Mouse (Mus musculus): ENCODE data around the gene Kcna3. TPM values are rescaled to one million over a fixed set of nuclear protein-coding genes. Genes with fewer than 3 reads are reported as not detected.

Gene Kcna3
- total RNA-seq, 2 experiments from 2014 or later: 0.22 to 0.64 TPM

DNA sequence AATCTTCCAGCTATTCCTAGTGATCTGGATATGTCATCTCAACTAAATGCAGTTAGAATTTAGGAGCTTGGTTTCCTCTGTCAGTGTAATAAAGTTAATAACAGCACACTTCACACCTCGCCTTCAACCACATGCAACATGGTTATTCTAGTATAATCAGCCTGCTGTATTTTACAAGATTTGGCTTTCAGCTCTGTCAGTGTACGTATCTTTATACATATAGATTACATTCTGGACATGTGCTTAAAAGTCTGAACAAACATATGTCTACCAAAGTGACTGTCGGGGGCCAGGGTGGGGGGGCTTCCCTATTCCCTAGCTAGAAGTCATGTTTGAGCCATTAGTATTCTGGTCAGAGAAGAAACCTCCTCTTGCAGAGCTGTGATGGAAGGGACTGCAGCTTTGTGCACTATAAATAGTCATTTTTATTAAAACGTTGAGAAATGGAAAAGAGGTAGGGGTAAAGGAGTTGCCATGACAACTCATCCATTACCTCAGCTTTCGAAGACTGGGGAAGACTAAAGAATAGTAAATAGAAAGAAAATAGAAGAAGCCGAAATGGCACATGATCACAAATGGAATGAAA lies 29.6 kb downstream of the Kcna3 start:
- DNase-seq: no peak

DNA sequence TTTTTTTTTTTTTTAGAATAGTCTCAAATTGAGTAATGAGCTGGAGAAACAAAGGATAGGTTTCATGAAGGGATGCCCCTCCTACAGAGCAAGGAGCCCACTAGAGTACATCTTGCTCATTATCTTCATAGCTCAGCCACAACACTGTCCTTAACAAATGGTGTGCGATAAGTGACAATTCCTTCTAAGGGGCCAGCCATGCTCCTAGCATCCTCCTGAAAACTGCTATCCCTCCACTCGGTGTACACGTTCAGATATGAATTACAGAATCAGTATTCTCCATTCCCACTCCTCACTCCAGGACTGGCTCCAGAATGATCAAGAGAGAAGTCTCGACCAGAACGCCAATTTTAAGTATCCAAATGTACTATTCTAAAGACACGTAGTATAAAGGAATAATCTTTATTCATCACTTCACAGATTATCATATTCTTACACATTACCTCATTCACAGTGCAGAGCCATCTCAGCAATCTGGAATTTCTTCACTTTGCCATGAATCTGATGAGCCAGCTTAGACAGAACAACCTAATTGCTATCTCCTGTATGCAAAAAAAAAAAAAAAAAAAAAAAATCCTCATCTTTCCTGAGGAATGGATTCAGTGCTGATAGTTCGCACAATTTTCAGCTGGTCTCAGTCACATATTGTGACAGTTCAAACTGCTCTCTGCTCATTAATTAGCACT lies 30.3 kb downstream of the Kcna3 start:
- no peak for DNase-seq

DNA sequence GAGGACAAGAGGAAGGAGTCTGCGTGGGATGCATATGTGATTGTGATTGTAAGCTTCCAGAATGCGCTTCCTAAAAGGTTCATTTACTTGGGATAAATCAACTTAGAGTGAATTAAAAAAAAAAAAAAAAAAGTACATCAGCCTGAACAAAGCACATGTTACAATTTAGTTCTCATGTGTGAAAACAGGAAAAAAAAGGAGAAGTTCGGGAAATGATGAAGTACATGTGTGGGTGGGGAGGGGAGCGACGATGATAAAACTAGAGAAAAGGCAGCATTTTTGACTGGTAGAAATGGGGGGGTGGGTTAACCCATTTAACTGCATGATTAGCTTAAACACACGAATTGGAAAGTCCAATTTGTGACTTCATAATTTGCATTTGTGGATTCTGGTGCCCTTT lies 31.3 kb downstream of the Kcna3 start:
- DNase-seq: no peak

DNA sequence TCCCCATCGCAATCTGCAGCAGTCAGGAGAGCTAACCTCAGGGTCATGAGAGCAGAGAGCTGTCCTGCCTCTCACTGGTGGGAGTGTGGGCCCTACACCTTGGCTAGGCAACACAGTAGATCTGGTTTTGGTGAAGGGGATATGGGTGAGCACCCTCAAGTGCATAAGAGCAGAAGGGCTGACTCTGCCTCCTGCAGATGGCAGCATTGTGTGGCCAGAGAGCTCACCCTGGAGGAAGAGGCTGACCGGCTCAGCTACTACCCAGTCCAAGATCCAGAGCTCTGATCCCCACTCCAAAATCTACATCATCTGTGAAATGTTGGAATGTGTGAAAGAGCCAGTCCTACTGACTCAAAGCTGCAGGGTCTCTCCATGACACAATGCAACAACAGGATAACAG lies 37.9 kb downstream of the Kcna3 start:
- DNase-seq: no peak

DNA sequence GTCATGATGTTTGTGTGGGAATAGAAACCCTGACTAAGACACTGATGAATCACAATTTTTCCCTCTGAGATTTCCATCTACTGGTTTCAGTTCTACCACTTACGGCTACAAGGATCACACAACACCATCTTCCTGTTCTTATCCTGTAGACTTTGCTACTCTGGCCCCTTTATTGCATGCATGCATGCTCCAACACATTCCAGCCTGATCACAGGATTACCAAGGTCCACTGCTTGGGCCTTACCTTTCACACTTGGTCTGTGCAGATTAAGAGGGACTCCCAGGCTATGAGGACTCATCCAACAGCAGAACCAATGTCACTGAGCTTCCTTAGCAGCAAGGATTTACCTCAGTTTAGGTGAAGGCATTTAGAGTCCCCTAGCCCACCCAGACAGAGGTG lies 39.7 kb downstream of the Kcna3 start:
- DNase-seq: no peak

DNA sequence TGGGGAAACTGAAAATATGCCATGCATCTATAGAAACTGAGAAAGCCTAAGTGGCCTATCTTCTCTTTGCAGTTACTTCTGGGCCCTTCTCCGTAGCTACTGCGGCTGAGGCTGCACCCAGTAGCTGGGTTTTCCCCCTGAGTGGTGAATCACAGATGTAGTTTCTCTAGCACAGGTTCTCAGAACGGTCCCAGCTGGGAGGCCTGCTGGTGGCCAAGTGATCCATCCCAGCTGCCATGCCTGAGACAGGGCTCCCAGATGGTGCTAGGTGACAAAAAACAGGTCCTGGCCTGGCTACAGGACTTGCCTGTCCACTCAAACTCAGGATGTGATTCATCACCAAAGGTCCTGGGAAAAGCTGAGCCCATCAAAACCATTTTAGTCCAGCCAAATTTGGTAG lies 40.7 kb downstream of the Kcna3 start:
- peak in 1 of 2 experiments; percentile 18 for DNase-seq

DNA sequence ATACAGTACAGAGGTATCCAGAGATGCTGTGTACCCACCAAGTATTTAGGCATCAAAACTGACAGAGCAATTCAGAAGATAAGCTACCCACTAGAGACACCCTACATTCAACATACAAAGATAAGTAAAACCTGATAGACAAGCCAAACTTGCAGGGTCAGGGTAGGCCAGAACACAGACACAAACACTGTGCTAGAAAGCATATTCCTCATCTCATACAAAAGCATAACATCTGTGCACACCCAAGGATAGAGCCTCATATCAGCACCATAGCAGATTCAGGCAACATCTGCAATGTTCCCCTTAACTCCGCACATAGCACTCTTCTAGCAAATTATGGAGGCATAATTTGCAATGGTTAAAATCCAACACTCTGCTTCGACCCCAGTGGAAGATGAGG lies 41.1 kb downstream of the Kcna3 start:
- no peak for DNase-seq

DNA sequence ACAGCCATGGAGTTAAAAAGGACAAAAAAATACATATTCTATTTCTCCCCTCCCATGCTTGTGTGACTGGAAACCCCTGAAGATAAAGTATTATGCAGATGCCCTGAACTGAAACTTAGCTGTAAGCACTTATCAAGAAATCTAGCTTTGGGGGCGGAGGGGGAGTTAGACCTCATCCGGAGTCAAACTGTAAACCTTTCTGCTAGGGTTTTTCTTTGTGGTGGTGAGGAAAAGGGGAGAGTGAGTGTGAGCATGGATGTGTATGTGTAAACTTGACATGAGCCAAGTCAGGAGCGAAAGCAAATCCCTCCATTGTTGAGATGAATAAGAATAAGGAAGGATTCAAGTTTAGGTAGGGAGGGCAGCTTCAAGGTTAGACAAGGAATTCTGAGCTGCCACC lies 44.8 kb downstream of the Kcna3 start:
- DNase-seq: no peak

DNA sequence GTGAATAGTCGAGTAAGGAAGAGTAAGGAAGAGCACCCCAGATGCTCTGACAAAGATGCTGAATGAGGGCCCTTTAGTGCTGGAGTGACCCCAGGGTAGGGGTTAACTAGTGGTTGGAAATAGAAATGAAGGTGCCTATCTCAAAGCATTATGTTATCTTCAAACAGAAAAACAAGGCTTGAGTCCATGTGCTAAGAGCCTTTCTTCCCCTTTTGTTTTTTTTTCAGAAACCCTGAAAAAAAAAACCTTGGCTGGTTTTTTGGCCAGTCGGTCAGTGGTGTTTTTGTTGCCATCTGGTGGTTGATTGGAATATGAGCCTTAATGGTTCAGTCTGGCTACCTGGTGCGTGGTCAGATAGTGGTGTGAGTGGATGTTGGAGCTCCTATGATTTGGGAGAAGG lies 45.3 kb downstream of the Kcna3 start:
- DNase-seq: peak; percentile 21 to 55

DNA sequence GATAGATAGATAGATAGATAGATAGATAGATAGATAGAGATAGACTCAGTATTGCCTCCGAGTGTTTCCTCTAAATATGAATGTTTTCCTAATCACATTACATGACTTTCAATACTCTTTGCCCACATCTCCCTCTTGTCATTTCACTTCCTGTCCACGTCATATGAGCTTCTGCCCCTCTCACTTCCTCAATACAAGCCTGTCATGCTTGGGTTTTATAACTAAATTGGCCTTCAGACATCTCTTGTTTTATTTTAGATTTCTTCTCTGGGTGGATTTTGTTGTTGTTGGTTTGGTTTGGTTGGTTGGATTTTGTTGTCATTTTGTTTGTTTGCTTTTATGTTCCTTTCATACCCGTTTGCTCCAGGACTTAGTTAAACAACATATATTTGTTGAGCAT lies 48.6 kb downstream of the Kcna3 start:
- no peak for DNase-seq

DNA sequence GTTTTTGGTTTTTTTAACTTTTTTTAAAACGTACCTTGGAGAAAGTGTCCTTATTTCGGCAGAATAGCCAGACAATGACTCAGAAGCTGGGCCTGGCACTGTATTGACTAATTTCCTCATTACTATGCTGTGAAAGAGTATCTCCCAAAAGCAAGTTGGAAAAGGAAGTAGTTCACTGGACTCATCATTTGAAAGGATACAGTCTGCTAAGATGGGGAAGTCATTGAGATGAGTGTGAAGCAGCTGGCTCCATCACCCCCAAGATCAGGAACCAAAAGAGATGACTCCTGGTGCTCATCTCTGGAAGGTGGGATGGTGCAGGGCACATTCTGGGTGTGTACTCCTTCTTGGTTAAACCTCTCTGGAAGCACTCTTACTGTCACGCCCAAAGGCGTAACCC lies 51.4 kb downstream of the Kcna3 start:
- no peak for DNase-seq

Other genes starting within 250 kb of the Kcna3 start
- gene Cd53, start 246.0 kb upstream of the Kcna3 start, total RNA-seq (2021): 10 to 100 TPM in 1 of 2 experiments, 1 to 10 TPM in 1; 5.7 to 12.0 TPM
- gene Olfr266, start 209.9 kb upstream of the Kcna3 start, total RNA-seq (2021): not detected
- gene Kcna2, start 65.0 kb downstream of the Kcna3 start, total RNA-seq (2021): 1 to 10 TPM in 1 of 2 experiments, under 1 TPM in 1; 0.92 to 1.2 TPM
- gene Kcna10, start 146.9 kb downstream of the Kcna3 start, total RNA-seq (2021): not detected
- gene Cym, start 185.6 kb downstream of the Kcna3 start, total RNA-seq (2021): not detected
- gene A630076J17Rik, start 194.4 kb downstream of the Kcna3 start, total RNA-seq (2021): not detected
- under 1 TPM in 1 of 2 experiments, not detected in 1; 0.28 TPM for gene Prok1, start 203.5 kb downstream of the Kcna3 start, total RNA-seq (2021)
- 10 to 100 TPM; 64.6 to 70.8 TPM for gene Lamtor5, start 242.7 kb downstream of the Kcna3 start, total RNA-seq (2021)

All from heart, adult 18-20 months (tissue).